Mouse (Mus musculus) cerebellum, adult (tissue): ENCODE results near the gene Gpat3.

Experiments used
- ATAC-seq: cut with Nextera tagmentation; 2 replicates; pipeline ENCODE4 v1.9.2; 2017; ENCODE audit warnings: mild to moderate bottlenecking, moderate library complexity, mixed read lengths; ENCODE audit not compliant: insufficient number of reproducible peaks, low FRiP score, low TSS enrichment

The Gpat3 gene

GRCm38 (mm10) chr5:100913274-100913673, 67.8 kb downstream of the Gpat3 start:
- no peak for ATAC-seq

- no peak for ATAC-seq
Measured at GRCm38 (mm10) chr5:100914989-100915388, 69.5 kb downstream of the Gpat3 start.

GRCm38 (mm10) chr5:100915411-100915810, 69.9 kb downstream of the Gpat3 start:
- ATAC-seq, result no peak

GRCm38 (mm10) chr5:100916416-100916815, 70.9 kb downstream of the Gpat3 start:
- no peak for ATAC-seq

- 0 out of 2 replicates have a peak, but pooled peaks have one; percentile 49 for ATAC-seq
Measured at GRCm38 (mm10) chr5:100917252-100917774, 71.8 kb downstream of the Gpat3 start.

- ATAC-seq, result no peak
Measured at GRCm38 (mm10) chr5:100919069-100919468, 73.6 kb downstream of the Gpat3 start.

GRCm38 (mm10) chr5:100929698-100930097, 84.2 kb downstream of the Gpat3 start:
- no peak for ATAC-seq

- no peak for ATAC-seq
Measured at GRCm38 (mm10) chr5:100943716-100944115, 98.2 kb downstream of the Gpat3 start.

- ATAC-seq, result no peak
Measured at GRCm38 (mm10) chr5:100945336-100945735, 99.8 kb downstream of the Gpat3 start.
